Mouse (Mus musculus) embryonic facial prominence, embryonic 14.5 days (tissue): ENCODE measurements around the gene Vwde. TPM values are rescaled to one million over a fixed set of nuclear protein-coding genes. Genes with fewer than 3 reads are reported as not detected.

Source experiments
- ATAC-seq: fragments of 200-750 bp; cut with Nextera tagmentation; 2 replicates; pipeline ENCODE4 v1.8.0; 2017; ENCODE audit warnings: low read depth, moderate number of reproducible peaks, moderate TSS enrichment
- DNase-seq: peaks from one replicate; pipeline ENCODE4 v3.0.0-alpha.2; 2015; ENCODE audit warnings: low spot score
- H3K27ac ChIP-seq: fragments of 300-500 bp; sonication (generic); replicated peaks from 2 replicates; pipeline ENCODE4 v1.5.1; 2014; ENCODE audit warnings: low read depth, mild to moderate bottlenecking, low read length, moderate library complexity
- H3K27me3 ChIP-seq: fragments of 300-500 bp; sonication (generic); replicated peaks from 2 replicates; pipeline ENCODE4 v1.6.1; 2014; ENCODE audit warnings: low read length; ENCODE audit not compliant: control insufficient read depth, insufficient read depth
- H3K36me3 ChIP-seq: fragments of 300-500 bp; sonication (generic); 2 replicates; pipeline ENCODE4 v1.6.1; 2014; ENCODE audit warnings: low read length, mixed read lengths; ENCODE audit not compliant: control insufficient read depth, insufficient read depth
- H3K4me1 ChIP-seq: fragments of 300-500 bp; sonication (generic); 2 replicates; pipeline ENCODE4 v1.6.1; 2014; ENCODE audit warnings: antibody characterized with exemption, low read length; ENCODE audit not compliant: control insufficient read depth, insufficient read depth
- H3K4me2 ChIP-seq: fragments of 300-500 bp; sonication (generic); 2 replicates; pipeline ENCODE4 v1.6.1; 2014; ENCODE audit warnings: low read depth, mild to moderate bottlenecking, low read length, moderate library complexity, mixed read lengths
- H3K4me3 ChIP-seq: fragments of 300-500 bp; sonication (generic); 2 replicates; pipeline ENCODE4 v1.5.1; 2014; ENCODE audit warnings: low read depth, mild to moderate bottlenecking, low read length
- H3K9ac ChIP-seq: fragments of 300-500 bp; sonication (generic); 2 replicates; pipeline ENCODE4 v1.6.1; 2014; ENCODE audit warnings: low read depth, mild to moderate bottlenecking, low read length, moderate library complexity, mixed read lengths
- H3K9me3 ChIP-seq: fragments of 300-500 bp; sonication (generic); 2 replicates; pipeline ENCODE4 v1.6.1; 2016; ENCODE audit warnings: low read length; ENCODE audit not compliant: control insufficient read depth
- WGBS: fragments of 180-500 bp; shearing (Covaris S2); extraction: QIAGEN DNeasy Blood & Tissue Kit; methylation state at CpG from one replicate; pipeline ENCODE4 v1.1.7; 2014; 5-methylcytosine and 5-hydroxymethylcytosine counted together
- polyA plus RNA-seq: library from polyadenylated mRNA; unstranded; fragments of >200 nt; fragmentation: Nextera tagmentation; extraction: Ambion mirVana; gene quantifications from 2 replicates; pipeline ENCODE4 v1.2.1, GENCODE M21; 2014

The Vwde gene
- 0.21 and 0.56 TPM in 2 replicates for polyA plus RNA-seq

GRCm38 (mm10) chr6:13224596-13225227, at the start of gene Vwde:
Gene Vwde (minus strand): TSS chr6:13224965.
- H3K4me2 ChIP-seq = peak within 1 kb of the TSS; percentile 55
- H3K36me3 ChIP-seq = no peaks in the 10 kb centered on the region
- DNase-seq = peak; percentile 4
- no peaks in the 10 kb centered on the region; the same call in 1 of the 2 replicates for H3K4me1 ChIP-seq
- no peaks in the 10 kb centered on the region for H3K27me3 ChIP-seq
- no peak within 1 kb of the TSS for H3K9ac ChIP-seq
- 43% methylated on average over 11 of the region's 15 CpGs for WGBS
- no peak within 1 kb of the TSS for H3K27ac ChIP-seq
- H3K9me3 ChIP-seq = no peaks in the 10 kb centered on the region
- ATAC-seq = peak; percentile 18; the same call in 1 of the 2 replicates
- peak within 1 kb of the TSS; percentile 31 for H3K4me3 ChIP-seq

DNA sequence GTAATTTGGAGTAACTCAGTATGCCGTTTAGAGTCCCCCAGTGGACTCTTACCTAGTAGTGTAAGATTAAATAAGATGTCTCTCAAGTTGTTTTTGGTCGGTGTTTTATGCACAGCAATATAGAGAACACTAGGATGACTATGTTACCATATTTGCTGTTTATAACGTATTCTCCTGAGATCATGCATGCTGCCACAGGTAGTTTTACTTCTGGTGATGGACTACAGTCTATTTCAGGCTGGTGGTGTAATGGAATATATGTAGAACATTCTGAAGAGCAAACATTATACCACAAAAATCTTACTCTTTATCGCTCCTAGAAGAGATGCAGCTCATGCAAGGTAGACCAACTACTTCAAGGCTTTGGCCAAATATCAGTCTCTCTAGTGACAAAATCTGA, 30.6 kb upstream of the Vwde start:
- H3K4me1 ChIP-seq = no peaks in the 10 kb centered on the region
- DNase-seq = no peak
- no peaks in the 10 kb centered on the region for H3K27me3 ChIP-seq
- no peak overlapping the region for H3K9ac ChIP-seq
- H3K36me3 ChIP-seq = no peaks in the 10 kb centered on the region
- WGBS = 82% methylated on average over 4 of the region's 4 CpGs
- no peak overlapping the region for H3K4me3 ChIP-seq
- no peak for ATAC-seq
- no peaks in the 10 kb centered on the region for H3K9me3 ChIP-seq
- no peak overlapping the region for H3K4me2 ChIP-seq
- no peak overlapping the region for H3K27ac ChIP-seq

DNA sequence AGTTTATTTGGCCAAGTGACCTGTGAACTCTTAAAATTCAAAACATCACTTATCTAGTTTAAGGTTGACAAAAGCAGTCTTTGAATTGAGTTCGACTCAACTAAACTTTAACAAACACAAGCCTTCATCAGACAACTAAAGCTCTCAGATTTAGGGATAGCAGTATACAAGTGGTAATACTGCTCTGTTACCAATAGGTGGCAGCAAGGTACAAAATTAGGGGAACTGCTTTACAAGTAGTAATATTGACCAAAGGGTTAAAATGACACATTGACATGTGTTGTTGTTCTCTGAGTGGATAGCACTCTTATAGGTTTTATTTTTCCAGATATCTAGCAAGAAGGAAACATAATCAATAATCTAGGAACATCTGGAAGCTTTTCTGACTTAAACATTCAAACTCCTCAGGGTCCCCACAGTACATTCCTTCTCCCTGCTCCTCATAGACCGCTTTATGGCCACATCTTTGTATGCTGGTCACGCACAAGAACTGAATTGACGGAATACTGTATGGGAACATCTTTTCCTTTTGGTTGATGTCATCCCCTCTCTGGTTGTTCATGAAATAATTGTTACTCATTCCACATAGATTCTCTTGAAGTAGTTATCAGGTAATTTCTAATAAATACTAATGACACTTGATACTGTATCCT, 23.7 kb upstream of the Vwde start:
- Histone ChIP-seq H3K4me2 (no peak overlapping the region), H3K27me3 (no peaks in the 10 kb centered on the region), H3K9ac (no peak overlapping the region), H3K4me3 (no peak overlapping the region), H3K27ac (no peak overlapping the region), H3K9me3 (no peaks in the 10 kb centered on the region), H3K4me1 (no peaks in the 10 kb centered on the region), H3K36me3 (no peaks in the 10 kb centered on the region)
- 67% methylated on average over 4 of the region's 4 CpGs for WGBS
- ATAC-seq (no peak), DNase-seq (peak; percentile 34)

- no peaks in the 10 kb centered on the region for H3K4me1 ChIP-seq
- no peak overlapping the region for H3K9ac ChIP-seq
- no peak overlapping the region for H3K4me3 ChIP-seq
- no peaks in the 10 kb centered on the region for H3K9me3 ChIP-seq
- no peak overlapping the region for H3K4me2 ChIP-seq
- ATAC-seq = no peak
- no peaks in the 10 kb centered on the region for H3K36me3 ChIP-seq
- no peaks in the 10 kb centered on the region for H3K27me3 ChIP-seq
- WGBS = 53% methylated on average over 6 of the region's 6 CpGs
- DNase-seq = no peak
- H3K27ac ChIP-seq = no peak overlapping the region
Measured at GRCm38 (mm10) chr6:13206157-13206556, 18.6 kb downstream of the Vwde start.

DNA sequence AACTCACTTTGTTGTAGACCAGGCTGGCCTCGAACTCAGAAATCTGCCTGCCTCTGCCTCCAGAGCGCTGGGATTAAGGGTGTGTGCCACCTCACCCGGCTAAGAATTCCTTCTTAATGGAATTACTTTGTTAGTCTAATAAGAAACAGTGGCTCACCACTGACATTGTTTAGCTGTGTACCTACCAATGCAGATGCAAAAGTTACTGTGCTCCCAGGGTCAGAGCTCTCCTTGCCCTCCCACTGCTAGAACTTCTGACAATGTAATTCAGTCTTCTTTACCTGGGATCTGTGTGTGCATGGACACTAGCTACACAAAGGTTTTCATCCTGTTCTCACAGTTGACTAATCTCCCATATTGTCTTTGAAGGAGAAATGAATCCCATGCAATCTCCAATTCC, 27.3 kb downstream of the Vwde start:
- no peaks in the 10 kb centered on the region for H3K9me3 ChIP-seq
- no peaks in the 10 kb centered on the region for H3K36me3 ChIP-seq
- no peaks in the 10 kb centered on the region for H3K27me3 ChIP-seq
- H3K4me1 ChIP-seq = no peaks in the 10 kb centered on the region
- H3K4me2 ChIP-seq = no peak overlapping the region
- WGBS = 88% methylated on average over 3 of the region's 3 CpGs
- ATAC-seq (no peak), DNase-seq (no peak)
- H3K9ac ChIP-seq = no peak overlapping the region
- H3K27ac ChIP-seq = no peak overlapping the region
- no peak overlapping the region for H3K4me3 ChIP-seq

GRCm38 (mm10) chr6:13186836-13187235, 37.9 kb downstream of the Vwde start:
- no peaks in the 10 kb centered on the region for H3K9me3 ChIP-seq

GRCm38 (mm10) chr6:13180061-13180460, 44.7 kb downstream of the Vwde start:
- 69% methylated on average over 3 of the region's 3 CpGs for whole genome bisulfite sequencing

More at GRCm38 (mm10) chr6:13186836-13187235, 37.9 kb downstream of the Vwde start:
- ATAC-seq = no peak
- no peak overlapping the region for H3K4me2 ChIP-seq
- 73% methylated on average over 11 of the region's 11 CpGs for WGBS
- no peak overlapping the region for H3K27ac ChIP-seq
- peak; percentile 10 for DNase-seq
- no peak overlapping the region for H3K9ac ChIP-seq
- H3K4me3 ChIP-seq = no peak overlapping the region
- H3K36me3 ChIP-seq = no peaks in the 10 kb centered on the region
- H3K4me1 ChIP-seq = no peaks in the 10 kb centered on the region
- no peaks in the 10 kb centered on the region for H3K27me3 ChIP-seq

DNA sequence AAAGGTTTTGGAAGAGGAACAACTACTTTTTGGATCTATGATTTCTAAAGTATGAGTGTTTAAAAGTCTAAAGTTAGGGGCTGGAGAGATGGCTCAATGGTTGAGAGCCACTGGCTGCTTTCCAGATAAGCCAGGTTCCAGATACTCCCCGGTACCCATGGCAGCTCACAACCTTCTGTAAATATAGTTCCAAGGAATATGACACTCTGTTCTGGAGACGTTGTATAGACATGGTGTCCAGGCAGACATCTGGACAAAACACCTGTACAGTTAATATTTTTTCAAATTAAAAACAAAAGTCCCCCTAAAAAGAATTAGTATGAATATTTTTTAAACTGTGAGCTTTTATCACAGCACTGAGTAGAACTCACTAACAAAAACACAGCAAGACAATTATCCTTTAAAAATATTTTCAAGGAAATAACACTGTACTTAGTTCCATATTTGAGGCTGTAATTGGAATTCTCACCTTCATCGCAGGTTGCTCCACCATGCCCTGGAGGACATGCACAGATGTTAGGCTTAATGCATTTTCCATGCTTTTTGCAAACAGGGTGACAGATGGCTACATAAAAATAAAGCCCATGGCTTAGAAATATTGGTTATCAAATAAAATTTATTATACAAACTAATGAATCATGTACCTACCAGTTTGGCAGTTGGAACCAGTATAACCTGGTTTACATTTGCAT, 55.2 kb downstream of the Vwde start:
- no peak for ATAC-seq
- no peaks in the 10 kb centered on the region for H3K9me3 ChIP-seq
- 52% methylated on average over 3 of the region's 3 CpGs for WGBS

More at GRCm38 (mm10) chr6:13180061-13180460, 44.7 kb downstream of the Vwde start:
- Histone ChIP-seq H3K4me1 (no peaks in the 10 kb centered on the region), H3K9ac (no peak overlapping the region), H3K4me2 (no peak overlapping the region), H3K27ac (no peak overlapping the region), H3K36me3 (no peaks in the 10 kb centered on the region), H3K9me3 (no peaks in the 10 kb centered on the region), H3K4me3 (no peak overlapping the region), H3K27me3 (no peaks in the 10 kb centered on the region)
- ATAC-seq (no peak), DNase-seq (no peak)

More for the DNA sequence above, 55.2 kb downstream of the Vwde start:
- Histone ChIP-seq H3K4me3 (no peak overlapping the region), H3K4me2 (no peak overlapping the region), H3K27ac (no peak overlapping the region), H3K9ac (no peak overlapping the region), H3K4me1 (no peaks in the 10 kb centered on the region), H3K27me3 (no peaks in the 10 kb centered on the region), H3K36me3 (no peaks in the 10 kb centered on the region)
- DNase-seq = no peak
